Mouse (Mus musculus): Measurements from ENCODE around the gene Ppard. TPM values are rescaled to one million over a fixed set of nuclear protein-coding genes. Genes with fewer than 3 reads are reported as not detected.

Gene Ppard
- polyA plus RNA-seq, 1 experiment from 2014 or later, result 2.7 TPM

- ATAC-seq (ENCODE audit: insufficient number of reproducible peaks, low FRiP score, low TSS enrichment, low read depth) (no peak), DNase-seq (ENCODE audit: low spot score) (no peak)
- 74% methylated on average over 5 of the region's 5 CpGs for WGBS
- H3K4me3 ChIP-seq (ENCODE audit: low read depth, low read length), result no peak overlapping the region
- H3K4me1 ChIP-seq (ENCODE audit: control insufficient read depth, insufficient read depth, low read length), result peaks cover 15% of the 10 kb centered on the region; the same call in 1 of the 2 replicates
- no peak overlapping the region for H3K9ac ChIP-seq (ENCODE audit: low read length)
- no peak overlapping the region for H3K27ac ChIP-seq (replicated peaks; ENCODE audit: low read depth, low read length)
- peaks cover 6% of the 10 kb centered on the region; the same call in 1 of the 2 replicates for H3K36me3 ChIP-seq (ENCODE audit: control insufficient read depth, insufficient read depth, low read length)
- no peaks in the 10 kb centered on the region for H3K27me3 ChIP-seq (ENCODE audit: control insufficient read depth, insufficient read depth, low read length)
- no peak overlapping the region for H3K4me2 ChIP-seq (ENCODE audit: low read depth, severe bottlenecking)
- no peaks in the 10 kb centered on the region for H3K9me3 ChIP-seq (ENCODE audit: control insufficient read depth, low read length)
Measured at GRCm38 (mm10) chr17:28311366-28312132, 79.0 kb downstream of the Ppard start.

DNA sequence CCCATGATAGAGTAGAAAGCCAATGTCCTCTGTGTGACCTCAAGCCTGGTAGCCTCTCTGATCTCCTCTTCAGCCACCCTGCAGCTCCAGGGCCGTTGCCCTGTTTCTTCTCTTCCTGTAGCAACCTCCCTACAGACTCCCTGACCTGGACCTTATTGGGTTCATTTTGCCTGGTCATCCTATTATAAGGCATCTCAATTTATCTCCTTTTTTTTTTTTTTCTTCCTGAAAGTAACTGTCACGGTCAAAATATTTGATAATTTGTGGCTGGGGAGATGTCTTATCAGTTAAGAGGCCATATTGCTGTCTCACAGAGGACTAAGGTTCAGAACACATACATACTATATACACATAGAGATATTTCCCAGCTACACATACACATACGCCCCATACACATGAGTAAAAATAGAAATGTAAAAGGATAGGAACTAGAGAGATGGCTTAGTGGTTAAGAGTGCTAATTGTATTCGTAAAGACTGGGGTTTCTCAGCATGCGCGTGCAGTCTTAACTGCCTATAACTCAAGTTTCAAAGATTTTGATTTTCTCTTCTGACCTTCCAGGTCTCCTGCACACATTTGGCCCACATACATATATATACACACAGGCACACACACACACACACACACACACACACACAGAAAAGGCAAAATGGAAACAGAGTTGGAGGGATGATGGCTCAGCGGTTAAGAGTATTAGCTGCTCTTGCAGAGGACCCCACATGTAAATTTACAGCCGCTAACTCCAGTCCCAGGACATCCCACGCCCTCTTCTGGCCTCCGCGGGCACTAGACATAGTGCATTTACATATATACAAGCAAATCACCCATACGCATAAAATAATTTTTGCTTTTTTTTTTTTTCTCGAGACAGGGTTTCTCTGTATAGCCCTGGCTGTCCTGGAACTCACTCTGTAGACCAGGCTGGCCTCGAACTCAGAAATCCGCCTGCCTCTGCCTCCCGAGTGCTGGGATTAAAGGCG, 80.0 kb downstream of the Ppard start:
- ATAC-seq (ENCODE audit: insufficient number of reproducible peaks, low FRiP score, low TSS enrichment, low read depth) (peak; percentile 0; the same call in 1 of the 2 replicates), DNase-seq (ENCODE audit: low spot score) (peak; percentile 58)
- Histone ChIP-seq H3K27me3 (ENCODE audit: control insufficient read depth, insufficient read depth, low read length) (no peaks in the 10 kb centered on the region), H3K36me3 (ENCODE audit: control insufficient read depth, insufficient read depth, low read length) (peaks cover 6% of the 10 kb centered on the region; the same call in 1 of the 2 replicates), H3K4me3 (ENCODE audit: low read depth, low read length) (peak overlapping the region; percentile 81), H3K4me2 (ENCODE audit: low read depth, severe bottlenecking) (peak overlapping the region; percentile 27; the same call in 1 of the 2 replicates), H3K4me1 (ENCODE audit: control insufficient read depth, insufficient read depth, low read length) (peaks cover 15% of the 10 kb centered on the region; the same call in 1 of the 2 replicates), H3K9ac (ENCODE audit: low read length) (no peak overlapping the region), H3K9me3 (ENCODE audit: control insufficient read depth, low read length) (no peaks in the 10 kb centered on the region), H3K27ac (replicated peaks; ENCODE audit: low read depth, low read length) (no peak overlapping the region)
- 25% methylated on average over 15 of the region's 17 CpGs for WGBS

DNA sequence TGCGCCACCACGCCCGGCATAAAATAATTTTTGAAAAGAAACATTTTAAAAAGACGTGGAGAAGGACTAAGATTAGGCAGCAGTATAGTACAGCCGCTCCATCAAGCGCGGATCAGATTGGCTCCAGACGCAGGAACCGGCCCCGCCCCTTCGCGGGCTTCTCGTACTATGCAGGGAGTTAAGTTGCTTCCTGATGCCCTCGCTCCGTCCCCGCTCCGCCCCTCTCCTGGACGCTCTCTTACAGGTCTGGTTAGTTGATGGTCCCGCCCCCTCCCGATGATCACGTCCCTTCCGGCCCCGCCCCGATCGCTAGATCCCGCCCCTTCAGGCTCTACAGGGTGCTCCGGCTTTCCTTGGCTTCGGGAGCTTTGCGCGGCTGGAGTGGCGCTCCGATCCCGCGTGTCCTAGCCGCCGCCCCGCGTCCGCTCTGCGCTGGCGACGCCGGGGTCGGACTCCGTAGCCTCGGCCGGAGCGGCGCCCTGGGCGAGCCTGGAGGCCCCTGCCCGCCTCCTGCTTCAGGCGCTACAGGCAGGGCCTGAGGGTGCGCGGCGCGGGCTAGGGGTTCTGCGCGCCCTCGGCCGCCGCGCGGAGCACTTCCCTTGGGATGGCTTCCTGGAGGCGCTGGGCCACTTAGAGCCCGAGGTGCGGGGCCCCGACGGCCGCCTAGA, 80.8 kb downstream of the Ppard start, which contains the start of gene Fance:
Fance (plus strand) TSS at position 308 of the 668 bp plus-strand sequence.
- Histone ChIP-seq H3K9me3 (ENCODE audit: control insufficient read depth, low read length) (no peaks in the 10 kb centered on the region), H3K36me3 (ENCODE audit: control insufficient read depth, insufficient read depth, low read length) (peaks cover 10% of the 10 kb centered on the region; the same call in 1 of the 2 replicates), H3K27me3 (ENCODE audit: control insufficient read depth, insufficient read depth, low read length) (no peaks in the 10 kb centered on the region), H3K4me2 (ENCODE audit: low read depth, severe bottlenecking) (peak within 1 kb of the TSS; percentile 79), H3K27ac (replicated peaks; ENCODE audit: low read depth, low read length) (peak within 1 kb of the TSS; percentile 74), H3K9ac (ENCODE audit: low read length) (peak within 1 kb of the TSS; percentile 87), H3K4me1 (ENCODE audit: control insufficient read depth, insufficient read depth, low read length) (peaks cover 12% of the 10 kb centered on the region; the same call in 1 of the 2 replicates), H3K4me3 (ENCODE audit: low read depth, low read length) (peak within 1 kb of the TSS; percentile 81)
- under 1% methylated on average over 65 of the region's 69 CpGs for WGBS
- peak; percentile 99 for DNase-seq (ENCODE audit: low spot score)
- ATAC-seq (ENCODE audit: insufficient number of reproducible peaks, low FRiP score, low TSS enrichment, low read depth), result peak; percentile 97

DNA sequence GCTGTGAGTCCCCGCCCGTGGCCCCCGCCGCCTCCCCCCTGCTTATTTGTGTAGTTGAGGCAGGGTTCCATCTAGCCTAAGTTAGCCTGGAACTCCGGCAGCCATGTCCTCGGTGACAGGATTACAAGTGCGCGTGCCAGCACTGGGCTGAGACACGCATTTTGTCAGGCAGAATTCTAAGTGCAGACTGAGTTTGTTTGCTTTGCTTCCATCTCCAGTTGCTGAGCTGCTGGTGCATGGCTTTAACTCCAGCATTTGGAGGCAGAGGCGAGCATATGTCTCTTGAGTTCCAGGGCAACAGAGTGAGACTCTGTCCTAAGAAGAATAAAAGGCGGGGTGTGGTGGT, 81.4 kb downstream of the Ppard start:
- H3K9ac ChIP-seq (ENCODE audit: low read length), result peak overlapping the region; percentile 87
- H3K27ac ChIP-seq (replicated peaks; ENCODE audit: low read depth, low read length), result peak overlapping the region; percentile 74
- peaks cover 10% of the 10 kb centered on the region; the same call in 1 of the 2 replicates for H3K36me3 ChIP-seq (ENCODE audit: control insufficient read depth, insufficient read depth, low read length)
- peak; percentile 3; the same call in 1 of the 2 replicates for ATAC-seq (ENCODE audit: insufficient number of reproducible peaks, low FRiP score, low TSS enrichment, low read depth)
- 3% methylated on average over 11 of the region's 11 CpGs for WGBS
- no peaks in the 10 kb centered on the region for H3K9me3 ChIP-seq (ENCODE audit: control insufficient read depth, low read length)
- H3K4me3 ChIP-seq (ENCODE audit: low read depth, low read length), result peak overlapping the region; percentile 81
- DNase-seq (ENCODE audit: low spot score), result peak; percentile 62
- peaks cover 9% of the 10 kb centered on the region; the same call in 1 of the 2 replicates for H3K4me1 ChIP-seq (ENCODE audit: control insufficient read depth, insufficient read depth, low read length)
- H3K4me2 ChIP-seq (ENCODE audit: low read depth, severe bottlenecking), result peak overlapping the region; percentile 79
- H3K27me3 ChIP-seq (ENCODE audit: control insufficient read depth, insufficient read depth, low read length), result no peaks in the 10 kb centered on the region

GRCm38 (mm10) chr17:28315611-28316160, 83.2 kb downstream of the Ppard start:
- Histone ChIP-seq H3K4me2 (ENCODE audit: low read depth, severe bottlenecking) (no peak overlapping the region), H3K4me1 (ENCODE audit: control insufficient read depth, insufficient read depth, low read length) (peaks cover 9% of the 10 kb centered on the region; the same call in 1 of the 2 replicates), H3K27ac (replicated peaks; ENCODE audit: low read depth, low read length) (no peak overlapping the region), H3K27me3 (ENCODE audit: control insufficient read depth, insufficient read depth, low read length) (no peaks in the 10 kb centered on the region), H3K9me3 (ENCODE audit: control insufficient read depth, low read length) (no peaks in the 10 kb centered on the region), H3K4me3 (ENCODE audit: low read depth, low read length) (no peak overlapping the region), H3K9ac (ENCODE audit: low read length) (no peak overlapping the region), H3K36me3 (ENCODE audit: control insufficient read depth, insufficient read depth, low read length) (peaks cover 13% of the 10 kb centered on the region; the same call in 1 of the 2 replicates)
- ATAC-seq (ENCODE audit: insufficient number of reproducible peaks, low FRiP score, low TSS enrichment, low read depth) (no peak), DNase-seq (ENCODE audit: low spot score) (no peak)
- WGBS, result 92% methylated on average over 20 of the region's 20 CpGs

- Histone ChIP-seq H3K27me3 (ENCODE audit: control insufficient read depth, insufficient read depth, low read length) (no peaks in the 10 kb centered on the region), H3K36me3 (ENCODE audit: control insufficient read depth, insufficient read depth, low read length) (peaks cover 13% of the 10 kb centered on the region; the same call in 1 of the 2 replicates), H3K4me3 (ENCODE audit: low read depth, low read length) (no peak overlapping the region), H3K27ac (replicated peaks; ENCODE audit: low read depth, low read length) (no peak overlapping the region), H3K4me2 (ENCODE audit: low read depth, severe bottlenecking) (no peak overlapping the region), H3K9ac (ENCODE audit: low read length) (no peak overlapping the region), H3K4me1 (ENCODE audit: control insufficient read depth, insufficient read depth, low read length) (peaks cover 9% of the 10 kb centered on the region; the same call in 1 of the 2 replicates), H3K9me3 (ENCODE audit: control insufficient read depth, low read length) (no peaks in the 10 kb centered on the region)
- 90% methylated on average over 9 of the region's 9 CpGs for WGBS
- ATAC-seq (ENCODE audit: insufficient number of reproducible peaks, low FRiP score, low TSS enrichment, low read depth) (no peak), DNase-seq (ENCODE audit: low spot score) (no peak)
Measured at GRCm38 (mm10) chr17:28316476-28316875, 84.0 kb downstream of the Ppard start.

GRCm38 (mm10) chr17:28317091-28317490, 84.6 kb downstream of the Ppard start:
- H3K4me2 ChIP-seq (ENCODE audit: low read depth, severe bottlenecking), result no peak overlapping the region
- DNase-seq (ENCODE audit: low spot score) (no peak), ATAC-seq (ENCODE audit: insufficient number of reproducible peaks, low FRiP score, low TSS enrichment, low read depth) (no peak)
- 63% methylated on average over 8 of the region's 8 CpGs for WGBS
- H3K27me3 ChIP-seq (ENCODE audit: control insufficient read depth, insufficient read depth, low read length), result no peaks in the 10 kb centered on the region
- no peak overlapping the region for H3K27ac ChIP-seq (replicated peaks; ENCODE audit: low read depth, low read length)
- no peak overlapping the region for H3K4me3 ChIP-seq (ENCODE audit: low read depth, low read length)
- H3K4me1 ChIP-seq (ENCODE audit: control insufficient read depth, insufficient read depth, low read length), result peaks cover 9% of the 10 kb centered on the region; the same call in 1 of the 2 replicates
- H3K9ac ChIP-seq (ENCODE audit: low read length), result no peak overlapping the region
- no peaks in the 10 kb centered on the region for H3K9me3 ChIP-seq (ENCODE audit: control insufficient read depth, low read length)
- H3K36me3 ChIP-seq (ENCODE audit: control insufficient read depth, insufficient read depth, low read length), result peaks cover 13% of the 10 kb centered on the region; the same call in 1 of the 2 replicates

Measured in limb, embryonic 11.5 days (tissue).